Mouse (Mus musculus): ENCODE measurements at regions not wholly inside any gene's neighbourhood (a gene's known extent, or its start where the extent isn't known, plus 50 kb on each side); places are given as distances from the start of the nearest gene placed in this dataset.

GRCm38 (mm10) chr2:7619888-7620664 is 110.7 kb upstream of the Celf2 start:
- H3K4me3 ChIP-seq (replicated peaks in 1 of 3; ENCODE audit: low read depth in 2 of 3, low read length in 2 of 3, poor library complexity in 1 of 3) = no peak overlapping the region
- H3K36me3 ChIP-seq (replicated peaks in 1 of 2; ENCODE audit: control insufficient read depth in 1 of 2, insufficient read depth in 1 of 2, low read length in 1 of 2) = no peaks in the 10 kb centered on the region
- DNase-seq (ENCODE audit: extremely low read depth) = no peak
- H3K79me2 ChIP-seq (replicated peaks; ENCODE audit: control insufficient read depth, extremely low read depth, insufficient read depth, poor library complexity, severe bottlenecking) = no peaks in the 10 kb centered on the region
- H3K27me3 ChIP-seq (replicated peaks) = no peaks in the 10 kb centered on the region
- no peak overlapping the region for H3K4me2 ChIP-seq (ENCODE audit: insufficient read depth, low read depth, poor library complexity, severe bottlenecking)
- dilution Hi-C loops (cut with MboI; ENCODE audit: extremely low pct_ligation_motif_present, extremely low pct_unique_long_range_greater_than_20kb, low sequenced_read_pairs) = no loop called here
- TF ChIP-seq MEF2A (IDR thresholded peaks at IDR 0.05; ENCODE audit: borderline replicate concordance, low read depth, low read length) (no peak), USF1 (IDR thresholded peaks at IDR 0.05; ENCODE audit: low read depth, low read length) (no peak), MYC (IDR thresholded peaks at IDR 0.05; ENCODE audit: low read depth, low read length) (no peak), IRF4 (IDR thresholded peaks at IDR 0.05; ENCODE audit: low read depth, low read length) (no peak), POLR2A (IDR thresholded peaks at IDR 0.05; ENCODE audit: low read depth, low read length) (no peak), BHLHE40 (IDR thresholded peaks at IDR 0.05; ENCODE audit: low read depth, low read length) (no peak), USF2 (conservative IDR thresholded peaks at IDR 0.05; ENCODE audit: low read depth, low read length) (no peak), ZMIZ1 (IDR thresholded peaks at IDR 0.05; ENCODE audit: low read depth, low read length) (no peak), EP300 (IDR thresholded peaks at IDR 0.05; ENCODE audit: low read length) (no peak), CTCF (conservative IDR thresholded peaks at IDR 0.05 in 1 of 2, IDR thresholded peaks at IDR 0.05 in 1 of 2; ENCODE audit: low read depth in 2 of 2, low read length in 2 of 2) (no peak)
- H3K4me1 ChIP-seq (ENCODE audit: control insufficient read depth in 1 of 2, insufficient read depth in 2 of 2) = no peaks in the 10 kb centered on the region
- no peaks in the 10 kb centered on the region for H3K9me3 ChIP-seq (replicated peaks; ENCODE audit: low read length)
- no peak overlapping the region for H3K9ac ChIP-seq (ENCODE audit: insufficient read depth, low read depth)
- H3K27ac ChIP-seq (ENCODE audit: insufficient read depth, low read depth) = no peak overlapping the region
- in situ Hi-C loops (cut with MboI; ENCODE audit: low pct_ligation_motif_present, low pct_unique_long_range_greater_than_20kb, low sequenced_read_pairs) = no loop called here

GRCm38 (mm10) chr2:7578196-7578595 is 68.8 kb upstream of the Celf2 start:
- in situ Hi-C loops (cut with MboI; ENCODE audit: low pct_ligation_motif_present, low pct_unique_long_range_greater_than_20kb, low sequenced_read_pairs) = no loop called here
- dilution Hi-C loops (cut with MboI; ENCODE audit: extremely low pct_ligation_motif_present, extremely low pct_unique_long_range_greater_than_20kb, low sequenced_read_pairs) = no loop called here
- no peaks in the 10 kb centered on the region for H3K27me3 ChIP-seq (replicated peaks)

More at GRCm38 (mm10) chr2:7578196-7578595, 68.8 kb upstream of the Celf2 start:
- Histone ChIP-seq H3K36me3 (replicated peaks in 1 of 2; ENCODE audit: control insufficient read depth in 1 of 2, insufficient read depth in 1 of 2, low read length in 1 of 2) (no peaks in the 10 kb centered on the region), H3K4me1 (ENCODE audit: control insufficient read depth in 1 of 2, insufficient read depth in 2 of 2) (no peaks in the 10 kb centered on the region), H3K9me3 (replicated peaks; ENCODE audit: low read length) (no peaks in the 10 kb centered on the region), H3K9ac (ENCODE audit: insufficient read depth, low read depth) (no peak overlapping the region), H3K27ac (ENCODE audit: insufficient read depth, low read depth) (no peak overlapping the region), H3K4me3 (replicated peaks in 1 of 3; ENCODE audit: low read depth in 2 of 3, low read length in 2 of 3, poor library complexity in 1 of 3) (no peak overlapping the region), H3K4me2 (ENCODE audit: insufficient read depth, low read depth, poor library complexity, severe bottlenecking) (no peak overlapping the region), H3K79me2 (replicated peaks; ENCODE audit: control insufficient read depth, extremely low read depth, insufficient read depth, poor library complexity, severe bottlenecking) (no peaks in the 10 kb centered on the region)
- TF ChIP-seq RCOR1 (conservative IDR thresholded peaks at IDR 0.05; ENCODE audit: low read depth, low read length) = no peak
- no peak for TF ChIP-seq ETS1 (conservative IDR thresholded peaks at IDR 0.05; ENCODE audit: low read depth, low read length)
- TF ChIP-seq POLR2A (IDR thresholded peaks at IDR 0.05; ENCODE audit: low read depth, low read length) = no peak
- no peak for TF ChIP-seq CHD1 (IDR thresholded peaks at IDR 0.05; ENCODE audit: low read depth, low read length)
- no peak for TF ChIP-seq E2F4 (IDR thresholded peaks at IDR 0.05; ENCODE audit: insufficient replicate concordance, low read depth, low read length)
- no peak for TF ChIP-seq SMC3 (IDR thresholded peaks at IDR 0.05; ENCODE audit: low read depth, low read length)
- no peak for TF ChIP-seq EP300 (IDR thresholded peaks at IDR 0.05; ENCODE audit: low read length)
- no peak for TF ChIP-seq TBP (conservative IDR thresholded peaks at IDR 0.05; ENCODE audit: low read depth, low read length)
- TF ChIP-seq ZKSCAN1 (IDR thresholded peaks at IDR 0.05; ENCODE audit: borderline replicate concordance, low read depth, low read length) = no peak
- TF ChIP-seq MAZ (IDR thresholded peaks at IDR 0.05; ENCODE audit: low read depth, low read length) = no peak
- TF ChIP-seq SIN3A (IDR thresholded peaks at IDR 0.05; ENCODE audit: low read length) = no peak
- no peak for TF ChIP-seq JUND (conservative IDR thresholded peaks at IDR 0.05; ENCODE audit: low read depth, low read length)
- DNase-seq (ENCODE audit: extremely low read depth) = no peak
